Mouse (Mus musculus) colon, adult 2 months (tissue): ENCODE results near the gene Naif1. TPM values are rescaled to one million over a fixed set of nuclear protein-coding genes. Genes with fewer than 3 reads are reported as not detected.

Experiments
- polyA plus RNA-seq: library from polyadenylated mRNA; depleted of rRNA; stranded (reverse); fragments of >200 nt; gene quantifications from 2 replicates; pipeline ENCODE4 v1.2.3, GENCODE M21; 2012; rRNA removed

Gene Naif1
- 6.1 and 6.2 TPM in 2 replicates for polyA plus RNA-seq

GRCm38 (mm10) chr2:32449761-32450754, at the start of gene Naif1:
Naif1 (plus strand) TSS chr2:32450457.

DNA sequence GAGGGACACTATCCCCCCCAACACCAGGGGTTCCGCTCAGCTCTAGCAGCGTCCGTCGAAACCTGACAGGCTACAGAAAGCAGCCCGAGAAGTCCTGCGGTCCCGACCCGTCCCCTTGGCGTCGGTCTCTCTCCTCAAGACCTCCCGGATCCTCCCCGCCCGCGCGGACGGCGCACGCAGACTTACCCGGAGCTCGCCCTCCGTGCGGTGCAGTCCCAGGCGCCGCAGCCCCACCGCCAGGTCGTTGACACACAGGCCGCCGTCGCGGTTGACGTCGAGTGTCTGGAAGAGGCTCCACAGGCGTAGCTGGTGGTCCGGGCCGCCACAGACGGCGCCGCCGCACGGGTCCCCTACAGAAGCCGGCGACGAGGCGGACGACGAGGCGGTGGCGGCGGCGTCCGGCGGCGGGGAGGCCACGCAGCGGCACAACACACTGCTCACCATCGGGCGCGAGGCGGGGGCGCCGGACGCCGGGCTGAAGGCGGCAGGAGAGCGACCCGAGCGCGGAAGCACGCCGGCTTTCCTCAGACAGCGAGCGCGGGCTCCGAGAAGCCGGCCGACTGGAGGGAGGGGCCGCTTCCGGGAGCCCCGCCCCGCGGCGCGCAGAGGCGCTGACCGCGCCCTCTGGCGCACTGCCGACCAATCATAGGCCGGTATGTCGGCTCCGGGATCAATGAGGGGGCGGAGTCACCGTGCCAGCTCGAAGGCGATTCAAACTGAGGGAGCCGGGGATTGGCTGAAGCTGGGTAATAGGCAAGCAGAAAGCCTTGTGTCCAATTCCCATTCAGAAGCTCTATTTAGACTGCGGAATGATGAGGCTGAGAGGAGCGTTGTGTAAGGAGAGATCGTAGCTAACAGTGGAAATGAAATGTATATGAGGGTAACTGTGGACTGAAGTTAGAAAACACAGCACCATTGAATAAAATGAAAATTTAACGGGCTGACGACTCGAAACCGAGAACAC, 906 bp downstream of the Naif1 start, which contains the start of gene Slc25a25:
TSS of gene Slc25a25 (minus strand) at position 565 of the 964 bp plus-strand sequence.

Other genes with a start within 250 kb of the Naif1 start
- 27.2 and 30.9 TPM in 2 replicates for gene Pomt1, start 213.9 kb upstream of the Naif1 start, polyA plus RNA-seq
- gene Uck1, start 190.3 kb upstream of the Naif1 start, polyA plus RNA-seq = 70.3 and 85.2 TPM in 2 replicates
- gene Golga2, start 163.1 kb upstream of the Naif1 start, polyA plus RNA-seq = 39.0 and 39.4 TPM in 2 replicates
- gene Swi5, start 162.4 kb upstream of the Naif1 start, polyA plus RNA-seq = 89.0 and 98.5 TPM in 2 replicates
- gene Ciz1, start 98.1 kb upstream of the Naif1 start, polyA plus RNA-seq = 203 and 239 TPM in 2 replicates
- gene Dnm1, start 97.1 kb upstream of the Naif1 start, polyA plus RNA-seq = 73.5 and 82.0 TPM in 2 replicates
- 107 and 180 TPM in 2 replicates for gene 1110008P14Rik, start 68.5 kb upstream of the Naif1 start, polyA plus RNA-seq
- gene Lcn2, start 62.2 kb upstream of the Naif1 start, polyA plus RNA-seq = 6.3 and 6.5 TPM in 2 replicates
- 32.1 and 36.7 TPM in 2 replicates for gene Ptges2, start 54.6 kb upstream of the Naif1 start, polyA plus RNA-seq
- gene Slc25a25, start 988 bp downstream of the Naif1 start, polyA plus RNA-seq = 22.3 and 23.9 TPM in 2 replicates
- gene Fam102a, start 84.9 kb downstream of the Naif1 start, polyA plus RNA-seq = 87.0 and 91.8 TPM in 2 replicates
- gene Dpm2, start 120.4 kb downstream of the Naif1 start, polyA plus RNA-seq = 104 and 129 TPM in 2 replicates
- 0.07 and 0.12 TPM in 2 replicates for gene Pip5kl1, start 124.3 kb downstream of the Naif1 start, polyA plus RNA-seq
- not detected in 2 replicates for gene 9430097D07Rik, start 125.2 kb downstream of the Naif1 start, polyA plus RNA-seq
- gene St6galnac4, start 136.6 kb downstream of the Naif1 start, polyA plus RNA-seq = 52.5 and 67.7 TPM in 2 replicates
- gene St6galnac6, start 149.3 kb downstream of the Naif1 start, polyA plus RNA-seq = 1,674 and 1,690 TPM in 2 replicates
- 13.3 and 16.6 TPM in 2 replicates for gene Ak1, start 171.3 kb downstream of the Naif1 start, polyA plus RNA-seq
- 66.6 and 72.0 TPM in 2 replicates for gene Eng, start 196.1 kb downstream of the Naif1 start, polyA plus RNA-seq